Mouse (Mus musculus) kidney, postnatal 0 days (tissue): ENCODE results near the gene Slc35e3. TPM values are rescaled to one million over a fixed set of nuclear protein-coding genes. Genes with fewer than 3 reads are reported as not detected.
"Not testable (repeated sequence)": the region's sequence is repeated elsewhere in the genome, so short reads cannot be mapped to it uniquely, and the experiment has no call there.

Source experiments
- ATAC-seq: fragments of 200-750 bp; cut with Nextera tagmentation; replicated peaks from 2 replicates; pipeline ENCODE4 v1.8.0; 2017; ENCODE audit warnings: low read depth, moderate number of reproducible peaks, moderate TSS enrichment, moderate library complexity; ENCODE audit not compliant: low FRiP score
- DNase-seq: peaks from one replicate; pipeline ENCODE4 v3.0.0-alpha.2; 2016; ENCODE audit warnings: low spot score
- H3K27ac ChIP-seq: fragments of 300-500 bp; sonication (generic); 2 replicates; pipeline ENCODE4 v1.5.1; 2014; ENCODE audit warnings: mild to moderate bottlenecking
- H3K27me3 ChIP-seq: fragments of 300-500 bp; sonication (generic); 2 replicates; pipeline ENCODE4 v1.6.1; 2014; ENCODE audit warnings: low read length, mixed read lengths; ENCODE audit not compliant: insufficient read depth
- H3K36me3 ChIP-seq: fragments of 300-500 bp; sonication (generic); 2 replicates; pipeline ENCODE4 v1.6.1; 2014; ENCODE audit warnings: low read length, mixed read lengths; ENCODE audit not compliant: insufficient read depth
- H3K4me1 ChIP-seq: fragments of 300-500 bp; sonication (generic); replicated peaks from 2 replicates; pipeline ENCODE4 v1.6.1; 2014; ENCODE audit warnings: antibody characterized with exemption, low read length, mixed read lengths; ENCODE audit not compliant: insufficient read depth
- H3K4me2 ChIP-seq: fragments of 300-500 bp; sonication (generic); 2 replicates; pipeline ENCODE4 v1.6.1; 2014; ENCODE audit warnings: mild to moderate bottlenecking, low read length, moderate library complexity, mixed read lengths
- H3K4me3 ChIP-seq: fragments of 300-500 bp; sonication (generic); replicated peaks from 2 replicates; pipeline ENCODE4 v1.5.1; 2014; ENCODE audit warnings: low read depth, low read length
- H3K9ac ChIP-seq: fragments of 300-500 bp; sonication (generic); 2 replicates; pipeline ENCODE4 v1.6.1; 2014; ENCODE audit warnings: low read depth, low read length
- H3K9me3 ChIP-seq: fragments of 300-500 bp; sonication (generic); replicated peaks from 2 replicates; pipeline ENCODE4 v1.6.1; 2016; ENCODE audit warnings: low read length, inconsistent platforms, mixed read lengths
- CTCF ChIP-seq: IDR thresholded peaks from 2 replicates; pipeline ENCODE4 v1.5.1; 2016; ENCODE audit warnings: antibody characterized with exemption, low read depth, mild to moderate bottlenecking, moderate library complexity
- WGBS: fragments of 180-500 bp; shearing (Covaris S2); extraction: QIAGEN DNeasy Blood & Tissue Kit; methylation state at CpG from one replicate; pipeline ENCODE4 v1.1.7; 2014; 5-methylcytosine and 5-hydroxymethylcytosine counted together
- polyA plus RNA-seq: library from polyadenylated mRNA; unstranded; fragments of >200 nt; fragmentation: Nextera tagmentation; extraction: Ambion mirVana; gene quantifications from 2 replicates; pipeline ENCODE4 v1.2.1, GENCODE M21; 2015

The Slc35e3 gene
- polyA plus RNA-seq, 1 experiment from 2014 or later, result 13.1 TPM

GRCm38 (mm10) chr10:117737075-117737474 lies 9.1 kb downstream of the Slc35e3 start:
- no peak overlapping the region for H3K27ac ChIP-seq
- no peaks in the 10 kb centered on the region for H3K4me1 ChIP-seq
- WGBS, result 73% methylated on average over 4 of the region's 4 CpGs
- TF ChIP-seq CTCF, result no peak
- DNase-seq (no peak), ATAC-seq (no peak; the same call in 1 of the 2 replicates)
- H3K36me3 ChIP-seq, result peaks cover 24% of the 10 kb centered on the region
- no peaks in the 10 kb centered on the region for H3K9me3 ChIP-seq
- H3K9ac ChIP-seq, result no peak overlapping the region
- H3K4me2 ChIP-seq, result no peak overlapping the region
- no peaks in the 10 kb centered on the region for H3K27me3 ChIP-seq
- H3K4me3 ChIP-seq, result no peak overlapping the region

GRCm38 (mm10) chr10:117736573-117736972 lies 9.6 kb downstream of the Slc35e3 start:
- ATAC-seq (no peak), DNase-seq (no peak)
- Histone ChIP-seq H3K4me1 (no peaks in the 10 kb centered on the region), H3K27me3 (no peaks in the 10 kb centered on the region), H3K9me3 (no peaks in the 10 kb centered on the region), H3K9ac (no peak overlapping the region), H3K27ac (no peak overlapping the region), H3K36me3 (peaks cover 24% of the 10 kb centered on the region), H3K4me3 (no peak overlapping the region), H3K4me2 (no peak overlapping the region)
- WGBS, result 89% methylated on average over 5 of the region's 5 CpGs
- TF ChIP-seq CTCF, result no peak

DNA sequence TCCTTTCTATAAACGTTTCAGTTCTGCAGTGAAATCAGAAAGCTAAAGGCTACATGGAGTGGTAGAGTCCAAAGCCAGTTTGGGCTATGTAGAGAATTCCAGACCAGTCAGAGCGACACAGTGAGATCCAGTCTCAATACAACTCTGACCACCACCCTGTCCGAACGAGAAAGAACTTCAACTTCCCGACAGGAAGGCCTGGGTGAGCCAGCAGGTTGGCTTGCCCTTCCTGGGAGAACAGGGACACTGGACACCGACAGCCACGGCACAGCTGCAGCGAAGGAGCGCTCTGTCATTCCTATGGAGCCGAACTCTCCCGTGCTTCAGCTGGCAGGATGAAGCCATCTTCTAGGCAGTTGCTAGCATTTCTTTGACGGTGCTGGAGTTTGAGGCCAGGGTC lies 10.8 kb downstream of the Slc35e3 start:
- peaks cover 24% of the 10 kb centered on the region for H3K36me3 ChIP-seq
- not testable (repeated sequence) for H3K9me3 ChIP-seq, H3K9ac ChIP-seq, H3K4me2 ChIP-seq, H3K27ac ChIP-seq, H3K27me3 ChIP-seq, DNase-seq, H3K4me3 ChIP-seq, ATAC-seq, H3K4me1 ChIP-seq
- WGBS, result 86% methylated on average over 11 of the region's 12 CpGs

GRCm38 (mm10) chr10:117734104-117734852 lies 11.9 kb downstream of the Slc35e3 start:
- H3K27me3 ChIP-seq, ATAC-seq, H3K9me3 ChIP-seq, H3K9ac ChIP-seq, H3K4me3 ChIP-seq, H3K27ac ChIP-seq, H3K4me2 ChIP-seq, H3K4me1 ChIP-seq, DNase-seq: not testable (repeated sequence)
- H3K36me3 ChIP-seq, result peaks cover 17% of the 10 kb centered on the region; the same call in 1 of the 2 replicates
- WGBS, result 77% methylated on average over 9 of the region's 10 CpGs

DNA sequence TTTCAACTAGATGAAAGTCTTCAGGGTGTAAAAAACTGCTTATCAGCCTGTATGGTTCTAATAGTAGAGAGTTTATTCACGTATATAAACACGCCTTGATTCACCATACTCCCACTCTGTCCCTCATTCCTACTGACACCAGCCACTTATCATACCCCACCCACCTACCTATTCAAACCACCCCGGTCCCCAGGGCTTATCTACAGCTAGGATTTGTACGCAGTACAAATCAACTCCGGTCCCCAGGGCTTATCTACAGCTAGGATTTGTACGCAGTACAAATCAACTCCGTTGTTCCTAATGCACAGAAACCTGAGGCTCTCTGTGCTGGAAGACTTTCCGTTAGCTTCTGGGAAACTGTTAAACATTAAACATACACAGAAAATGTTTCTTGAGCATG lies 12.5 kb downstream of the Slc35e3 start:
- 78% methylated on average over 8 of the region's 8 CpGs for WGBS
- not testable (repeated sequence) for H3K4me1 ChIP-seq, H3K27ac ChIP-seq, ATAC-seq, H3K4me2 ChIP-seq, H3K4me3 ChIP-seq, H3K9ac ChIP-seq, H3K27me3 ChIP-seq, H3K9me3 ChIP-seq, DNase-seq
- peaks cover 11% of the 10 kb centered on the region; the same call in 1 of the 2 replicates for H3K36me3 ChIP-seq

GRCm38 (mm10) chr10:117732962-117733592 lies 13.1 kb downstream of the Slc35e3 start:
- TF ChIP-seq CTCF, result no peak
- no peak for DNase-seq
- no peak overlapping the region for H3K9ac ChIP-seq
- no peaks in the 10 kb centered on the region for H3K27me3 ChIP-seq
- no peak overlapping the region for H3K4me2 ChIP-seq
- no peak for ATAC-seq
- H3K4me3 ChIP-seq, result no peak overlapping the region
- H3K27ac ChIP-seq, result no peak overlapping the region
- H3K9me3 ChIP-seq, result no peaks in the 10 kb centered on the region
- 87% methylated on average over 14 of the region's 14 CpGs for WGBS
- peaks cover 6% of the 10 kb centered on the region; the same call in 1 of the 2 replicates for H3K36me3 ChIP-seq
- H3K4me1 ChIP-seq, result no peaks in the 10 kb centered on the region
